Mouse (Mus musculus): ENCODE measurements around the gene Cx3cr1. TPM values are rescaled to one million over a fixed set of nuclear protein-coding genes. Genes with fewer than 3 reads are reported as not detected.
A peak's percentile ranks its signal among the peaks of the same experiment; 100 is the strongest.

Gene Cx3cr1
- polyA plus RNA-seq, 1 experiment from 2014 or later, result 7.3 TPM

- 74% methylated on average over 6 of the region's 6 CpGs for WGBS
- Histone ChIP-seq H3K27me3 (no peaks in the 10 kb centered on the region), H3K9me3 (replicated peaks) (no peaks in the 10 kb centered on the region), H3K36me3 (no peaks in the 10 kb centered on the region), H3K9ac (no peak overlapping the region), H3K4me2 (no peak overlapping the region), H3K4me1 (no peaks in the 10 kb centered on the region), H3K27ac (no peak overlapping the region), H3K4me3 (replicated peaks) (no peak overlapping the region)
- no peak for ATAC-seq (replicated peaks; ENCODE audit: low FRiP score)
Measured at GRCm38 (mm10) chr9:120081247-120081646, 11.6 kb upstream of the Cx3cr1 start.

GRCm38 (mm10) chr9:120080546-120081108, 10.9 kb upstream of the Cx3cr1 start:
- Histone ChIP-seq H3K4me3 (replicated peaks) (no peak overlapping the region), H3K9ac (no peak overlapping the region), H3K27ac (no peak overlapping the region), H3K4me1 (no peaks in the 10 kb centered on the region), H3K4me2 (no peak overlapping the region), H3K36me3 (no peaks in the 10 kb centered on the region), H3K27me3 (no peaks in the 10 kb centered on the region), H3K9me3 (replicated peaks) (no peaks in the 10 kb centered on the region)
- ATAC-seq (replicated peaks; ENCODE audit: low FRiP score), result no peak
- 77% methylated on average over 8 of the region's 8 CpGs for WGBS

- no peaks in the 10 kb centered on the region for H3K4me1 ChIP-seq
- 70% methylated on average over 7 of the region's 7 CpGs for WGBS
- H3K9me3 ChIP-seq (replicated peaks), result no peaks in the 10 kb centered on the region
- H3K27ac ChIP-seq, result no peak overlapping the region
- no peak overlapping the region for H3K4me3 ChIP-seq (replicated peaks)
- H3K4me2 ChIP-seq, result no peak overlapping the region
- ATAC-seq (replicated peaks; ENCODE audit: low FRiP score), result no peak
- H3K9ac ChIP-seq, result no peak overlapping the region
- H3K27me3 ChIP-seq, result no peaks in the 10 kb centered on the region
- H3K36me3 ChIP-seq, result no peaks in the 10 kb centered on the region
Measured at GRCm38 (mm10) chr9:120079901-120080300, 10.2 kb upstream of the Cx3cr1 start.

- Histone ChIP-seq H3K9me3 (replicated peaks) (no peaks in the 10 kb centered on the region), H3K4me1 (no peaks in the 10 kb centered on the region), H3K4me3 (replicated peaks) (no peak overlapping the region), H3K9ac (no peak overlapping the region), H3K27ac (no peak overlapping the region), H3K4me2 (no peak overlapping the region), H3K27me3 (no peaks in the 10 kb centered on the region), H3K36me3 (no peaks in the 10 kb centered on the region)
- 78% methylated on average over 3 of the region's 3 CpGs for WGBS
- no peak for ATAC-seq (replicated peaks; ENCODE audit: low FRiP score)
Measured at GRCm38 (mm10) chr9:120078241-120078640, 8.6 kb upstream of the Cx3cr1 start.

- no peak overlapping the region for H3K27ac ChIP-seq
- H3K27me3 ChIP-seq, result no peaks in the 10 kb centered on the region
- H3K9ac ChIP-seq, result no peak overlapping the region
- H3K9me3 ChIP-seq (replicated peaks), result no peaks in the 10 kb centered on the region
- H3K36me3 ChIP-seq, result no peaks in the 10 kb centered on the region
- WGBS, result 81% methylated on average over 7 of the region's 7 CpGs
- ATAC-seq (replicated peaks; ENCODE audit: low FRiP score), result no peak
- no peak overlapping the region for H3K4me2 ChIP-seq
- H3K4me3 ChIP-seq (replicated peaks), result no peak overlapping the region
- H3K4me1 ChIP-seq, result 0 out of 2 replicates have a peak, but pooled peaks cover 3% of the 10 kb centered on the region
Measured at GRCm38 (mm10) chr9:120074516-120074915, 4.8 kb upstream of the Cx3cr1 start.

GRCm38 (mm10) chr9:120073169-120073568, 3.5 kb upstream of the Cx3cr1 start:
- WGBS, result 30% methylated on average over 3 of the region's 3 CpGs
- H3K9ac ChIP-seq, result no peak overlapping the region

GRCm38 (mm10) chr9:120071251-120071650, 1.6 kb upstream of the Cx3cr1 start:
- Histone ChIP-seq H3K9ac (no peak overlapping the region), H3K27me3 (no peaks in the 10 kb centered on the region), H3K27ac (no peak overlapping the region), H3K9me3 (replicated peaks) (no peaks in the 10 kb centered on the region), H3K4me2 (no peak overlapping the region), H3K4me1 (0 out of 2 replicates have a peak, but pooled peaks cover 3% of the 10 kb centered on the region), H3K4me3 (replicated peaks) (no peak overlapping the region), H3K36me3 (no peaks in the 10 kb centered on the region)
- ATAC-seq (replicated peaks; ENCODE audit: low FRiP score), result no peak
- WGBS, result 67% methylated on average over 2 of the region's 2 CpGs

More at GRCm38 (mm10) chr9:120073169-120073568, 3.5 kb upstream of the Cx3cr1 start:
- 0 out of 2 replicates have a peak, but pooled peaks cover 3% of the 10 kb centered on the region for H3K4me1 ChIP-seq
- no peaks in the 10 kb centered on the region for H3K27me3 ChIP-seq
- H3K27ac ChIP-seq, result no peak overlapping the region
- no peaks in the 10 kb centered on the region for H3K9me3 ChIP-seq (replicated peaks)
- no peaks in the 10 kb centered on the region for H3K36me3 ChIP-seq
- no peak overlapping the region for H3K4me2 ChIP-seq
- H3K4me3 ChIP-seq (replicated peaks), result no peak overlapping the region
- ATAC-seq (replicated peaks; ENCODE audit: low FRiP score), result peak; percentile 78; the same call in 1 of the 2 replicates

GRCm38 (mm10) chr9:120068047-120068446, 1.6 kb downstream of the Cx3cr1 start:
- H3K4me2 ChIP-seq, result no peak overlapping the region
- H3K27me3 ChIP-seq, result no peaks in the 10 kb centered on the region
- H3K4me1 ChIP-seq, result 0 out of 2 replicates have a peak, but pooled peaks cover 2% of the 10 kb centered on the region
- no peak overlapping the region for H3K4me3 ChIP-seq (replicated peaks)
- no peaks in the 10 kb centered on the region for H3K36me3 ChIP-seq
- no peak overlapping the region for H3K9ac ChIP-seq
- no peak overlapping the region for H3K27ac ChIP-seq
- no peak for ATAC-seq (replicated peaks; ENCODE audit: low FRiP score)
- no peaks in the 10 kb centered on the region for H3K9me3 ChIP-seq (replicated peaks)
- 62% methylated on average over 10 of the region's 10 CpGs for WGBS

GRCm38 (mm10) chr9:120067609-120068008, 2.1 kb downstream of the Cx3cr1 start:
- no peaks in the 10 kb centered on the region for H3K36me3 ChIP-seq
- H3K27ac ChIP-seq, result no peak overlapping the region
- no peak overlapping the region for H3K9ac ChIP-seq
- no peak overlapping the region for H3K4me2 ChIP-seq
- no peak for ATAC-seq (replicated peaks; ENCODE audit: low FRiP score)
- H3K27me3 ChIP-seq, result no peaks in the 10 kb centered on the region
- 72% methylated on average over 2 of the region's 2 CpGs for WGBS
- H3K4me3 ChIP-seq (replicated peaks), result no peak overlapping the region
- no peaks in the 10 kb centered on the region for H3K9me3 ChIP-seq (replicated peaks)
- H3K4me1 ChIP-seq, result no peaks in the 10 kb centered on the region

- no peak overlapping the region for H3K4me3 ChIP-seq (replicated peaks)
- no peaks in the 10 kb centered on the region for H3K9me3 ChIP-seq (replicated peaks)
- H3K4me1 ChIP-seq, result no peaks in the 10 kb centered on the region
- WGBS, result 74% methylated on average over 4 of the region's 4 CpGs
- H3K36me3 ChIP-seq, result no peaks in the 10 kb centered on the region
- no peak overlapping the region for H3K9ac ChIP-seq
- no peak overlapping the region for H3K4me2 ChIP-seq
- no peak for ATAC-seq (replicated peaks; ENCODE audit: low FRiP score)
- H3K27me3 ChIP-seq, result no peaks in the 10 kb centered on the region
- H3K27ac ChIP-seq, result no peak overlapping the region
Measured at GRCm38 (mm10) chr9:120064317-120064716, 5.4 kb downstream of the Cx3cr1 start.

GRCm38 (mm10) chr9:120058730-120059129, 10.9 kb downstream of the Cx3cr1 start:
- Histone ChIP-seq H3K36me3 (no peaks in the 10 kb centered on the region), H3K9me3 (replicated peaks) (no peaks in the 10 kb centered on the region), H3K27me3 (no peaks in the 10 kb centered on the region), H3K4me1 (no peaks in the 10 kb centered on the region), H3K4me3 (replicated peaks) (no peak overlapping the region), H3K4me2 (no peak overlapping the region), H3K9ac (no peak overlapping the region), H3K27ac (no peak overlapping the region)
- WGBS, result 72% methylated on average over 3 of the region's 3 CpGs
- no peak for ATAC-seq (replicated peaks; ENCODE audit: low FRiP score)

GRCm38 (mm10) chr9:120056201-120056600, 13.5 kb downstream of the Cx3cr1 start:
- Histone ChIP-seq H3K4me2 (no peak overlapping the region), H3K4me1 (no peaks in the 10 kb centered on the region), H3K36me3 (no peaks in the 10 kb centered on the region), H3K27me3 (no peaks in the 10 kb centered on the region), H3K9ac (no peak overlapping the region), H3K27ac (no peak overlapping the region), H3K9me3 (replicated peaks) (no peaks in the 10 kb centered on the region), H3K4me3 (replicated peaks) (no peak overlapping the region)
- 73% methylated on average over 9 of the region's 9 CpGs for WGBS
- no peak for ATAC-seq (replicated peaks; ENCODE audit: low FRiP score)
